Mouse (Mus musculus): ENCODE measurements around the gene Naaladl2. TPM values are rescaled to one million over a fixed set of nuclear protein-coding genes. Genes with fewer than 3 reads are reported as not detected.
"Not testable (repeated sequence)": the region's sequence is repeated elsewhere in the genome, so short reads cannot be mapped to it uniquely, and the experiment has no call there.

Naaladl2 gene
- polyA plus RNA-seq, 1 experiment from 2014 or later, result 2.7 TPM

DNA sequence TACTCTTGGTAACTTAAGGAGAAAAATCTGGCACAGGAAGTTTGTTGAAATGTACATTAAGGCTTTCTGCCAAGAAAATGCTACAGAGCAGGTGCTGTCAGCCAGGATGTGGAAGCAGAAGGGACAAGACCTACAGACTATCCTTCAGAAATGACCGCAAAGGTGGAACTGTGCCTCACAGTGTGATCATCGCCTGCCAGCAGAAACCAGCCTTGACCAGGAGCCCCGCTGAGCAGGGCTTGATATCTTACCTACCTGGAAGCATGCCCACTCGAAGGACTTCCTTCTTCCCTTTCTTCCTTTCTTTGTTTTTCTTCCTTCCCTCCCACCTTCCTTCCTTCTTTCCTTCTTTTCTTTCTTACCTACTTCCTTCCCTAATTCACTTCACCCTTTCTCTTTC, 69.8 kb downstream of the Naaladl2 start:
- no peak overlapping the region for H3K9ac ChIP-seq
- H3K4me3 ChIP-seq (replicated peaks), result no peak overlapping the region
- H3K4me1 ChIP-seq (replicated peaks), result no peaks in the 10 kb centered on the region
- H3K36me3 ChIP-seq, result no peaks in the 10 kb centered on the region
- H3K9me3 ChIP-seq, result no peaks in the 10 kb centered on the region
- no peak for ATAC-seq
- no peaks in the 10 kb centered on the region for H3K27me3 ChIP-seq (replicated peaks)
- no peak overlapping the region for H3K27ac ChIP-seq
- no peak overlapping the region for H3K4me2 ChIP-seq (replicated peaks)
- 70% methylated on average over 4 of the region's 4 CpGs for WGBS

DNA sequence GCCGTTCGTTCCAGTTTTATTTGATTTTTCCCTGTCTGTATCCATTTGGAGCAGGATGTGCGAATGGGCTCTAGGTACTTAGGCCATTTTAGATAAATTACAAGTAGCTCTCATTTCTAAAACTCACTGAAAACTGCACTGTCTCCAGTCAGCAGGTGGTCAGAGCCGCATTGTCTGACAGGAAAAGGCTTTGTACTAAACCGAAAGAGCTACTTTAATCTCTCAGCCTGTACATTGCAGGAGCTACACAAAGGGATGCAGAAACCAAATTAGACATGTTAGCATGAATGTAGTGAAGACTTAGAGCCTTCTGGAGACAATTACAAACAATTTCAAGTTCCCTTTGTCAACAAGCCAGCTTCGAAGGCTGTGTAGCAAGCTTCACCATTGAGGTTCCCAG, 70.2 kb downstream of the Naaladl2 start:
- no peak for ATAC-seq
- H3K9me3 ChIP-seq, result no peaks in the 10 kb centered on the region
- H3K27me3 ChIP-seq (replicated peaks), result no peaks in the 10 kb centered on the region
- no peaks in the 10 kb centered on the region for H3K4me1 ChIP-seq (replicated peaks)
- 74% methylated on average over 6 of the region's 6 CpGs for WGBS
- H3K4me3 ChIP-seq (replicated peaks), result no peak overlapping the region
- H3K27ac ChIP-seq, result no peak overlapping the region
- H3K36me3 ChIP-seq, result no peaks in the 10 kb centered on the region
- no peak overlapping the region for H3K4me2 ChIP-seq (replicated peaks)
- H3K9ac ChIP-seq, result no peak overlapping the region

- ATAC-seq, result no peak
- no peak overlapping the region for H3K27ac ChIP-seq
- H3K36me3 ChIP-seq, result no peaks in the 10 kb centered on the region
- H3K4me1 ChIP-seq (replicated peaks), result no peaks in the 10 kb centered on the region
- no peaks in the 10 kb centered on the region for H3K9me3 ChIP-seq
- H3K9ac ChIP-seq, result no peak overlapping the region
- WGBS, result 75% methylated on average over 4 of the region's 4 CpGs
- H3K4me2 ChIP-seq (replicated peaks), result no peak overlapping the region
- H3K27me3 ChIP-seq (replicated peaks), result no peaks in the 10 kb centered on the region
- no peak overlapping the region for H3K4me3 ChIP-seq (replicated peaks)
Measured at GRCm38 (mm10) chr3:25063217-25063616, 80.8 kb downstream of the Naaladl2 start.

GRCm38 (mm10) chr3:25052975-25053374, 91.1 kb downstream of the Naaladl2 start:
- no peaks in the 10 kb centered on the region for H3K27me3 ChIP-seq (replicated peaks)
- no peak overlapping the region for H3K4me3 ChIP-seq (replicated peaks)
- no peaks in the 10 kb centered on the region for H3K9me3 ChIP-seq
- no peak overlapping the region for H3K9ac ChIP-seq
- 30% methylated on average over 2 of the region's 2 CpGs for WGBS
- no peak overlapping the region for H3K4me2 ChIP-seq (replicated peaks)
- no peaks in the 10 kb centered on the region for H3K4me1 ChIP-seq (replicated peaks)
- H3K27ac ChIP-seq, result no peak overlapping the region
- no peak for ATAC-seq
- H3K36me3 ChIP-seq, result no peaks in the 10 kb centered on the region

DNA sequence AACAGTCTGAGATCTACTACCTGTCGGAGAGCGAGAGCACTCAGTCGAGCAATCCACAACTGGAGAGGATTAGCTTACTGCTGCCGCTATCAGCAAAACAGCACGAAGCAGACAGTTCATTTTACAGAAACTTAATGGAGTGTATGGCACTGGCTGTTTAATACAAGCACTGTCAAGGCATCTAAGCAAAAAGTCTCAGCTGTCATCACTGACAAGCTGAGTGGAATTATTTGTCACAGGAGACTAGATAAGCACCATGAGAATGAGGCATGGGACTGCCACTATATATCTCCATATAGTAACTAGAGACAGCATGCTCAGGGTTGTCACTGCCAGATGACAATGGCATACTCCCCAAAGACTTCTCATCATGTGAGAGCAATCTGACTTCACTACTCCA, 124.1 kb downstream of the Naaladl2 start:
- no peak for ATAC-seq
- no peak overlapping the region for H3K9ac ChIP-seq
- WGBS, result 62% methylated on average over 5 of the region's 5 CpGs
- H3K9me3 ChIP-seq, result no peaks in the 10 kb centered on the region
- no peaks in the 10 kb centered on the region for H3K4me1 ChIP-seq (replicated peaks)
- no peak overlapping the region for H3K4me3 ChIP-seq (replicated peaks)
- H3K27me3 ChIP-seq (replicated peaks), result no peaks in the 10 kb centered on the region
- H3K27ac ChIP-seq, result no peak overlapping the region
- no peak overlapping the region for H3K4me2 ChIP-seq (replicated peaks)
- H3K36me3 ChIP-seq, result no peaks in the 10 kb centered on the region

- H3K36me3 ChIP-seq, result no peaks in the 10 kb centered on the region
- no peak overlapping the region for H3K27ac ChIP-seq
- no peak overlapping the region for H3K4me2 ChIP-seq (replicated peaks)
- no peaks in the 10 kb centered on the region for H3K27me3 ChIP-seq (replicated peaks)
- no peak overlapping the region for H3K4me3 ChIP-seq (replicated peaks)
- WGBS, result 93% methylated on average over 1 of the region's 1 CpGs
- ATAC-seq, result no peak
- H3K4me1 ChIP-seq (replicated peaks), result no peaks in the 10 kb centered on the region
- H3K9ac ChIP-seq, result no peak overlapping the region
- H3K9me3 ChIP-seq, result no peaks in the 10 kb centered on the region
Measured at GRCm38 (mm10) chr3:25010751-25011150, 133.3 kb downstream of the Naaladl2 start.

DNA sequence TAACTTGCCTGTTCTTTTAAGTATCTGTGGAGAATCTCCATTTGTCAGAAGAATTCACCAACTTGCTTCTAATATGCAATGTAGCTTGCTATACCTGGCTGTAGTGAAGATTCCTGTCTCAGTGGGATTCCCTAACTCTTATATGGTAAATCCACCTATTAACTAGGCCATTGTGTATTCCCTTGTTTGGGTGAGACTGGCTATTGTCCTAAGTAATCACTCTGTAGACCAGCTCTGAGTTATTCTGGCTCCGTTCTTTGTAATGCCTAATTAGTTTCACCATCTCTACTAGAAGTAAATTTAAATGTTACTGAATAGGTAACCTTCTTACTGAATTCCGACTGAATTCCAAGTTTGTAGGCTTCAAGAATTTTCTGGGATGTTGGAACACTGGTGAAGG, 137.3 kb downstream of the Naaladl2 start:
- not testable (repeated sequence) for H3K27ac ChIP-seq

DNA sequence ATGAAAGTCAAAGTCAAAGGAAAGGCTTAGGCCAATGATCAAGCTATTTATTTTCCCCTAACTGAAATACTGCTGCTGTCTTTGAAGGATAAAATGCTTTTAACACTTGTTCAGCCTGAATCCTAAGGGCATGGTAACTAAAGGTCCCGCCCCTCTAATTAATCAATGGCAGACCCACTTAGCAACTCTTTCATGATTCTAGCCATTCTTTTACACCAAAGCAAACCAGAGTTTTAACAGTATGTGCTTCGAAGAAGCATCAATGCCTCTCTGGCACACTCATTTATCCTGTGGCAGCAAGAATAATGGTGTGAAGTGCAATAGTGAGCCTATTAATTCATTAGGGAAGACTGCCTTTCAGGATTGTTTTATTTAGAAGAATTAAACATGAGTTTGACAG, 151.5 kb downstream of the Naaladl2 start:
- ATAC-seq, result no peak
- Histone ChIP-seq H3K4me3 (replicated peaks) (no peak overlapping the region), H3K36me3 (no peaks in the 10 kb centered on the region), H3K27me3 (replicated peaks) (no peaks in the 10 kb centered on the region), H3K4me2 (replicated peaks) (no peak overlapping the region), H3K4me1 (replicated peaks) (no peaks in the 10 kb centered on the region), H3K9ac (no peak overlapping the region), H3K9me3 (no peaks in the 10 kb centered on the region), H3K27ac (no peak overlapping the region)
- WGBS, result 50% methylated on average over 2 of the region's 2 CpGs

More for the DNA sequence above, 137.3 kb downstream of the Naaladl2 start:
- 61% methylated on average over 2 of the region's 2 CpGs for WGBS
- not testable (repeated sequence) for H3K4me3 ChIP-seq (replicated peaks); H3K27me3 ChIP-seq (replicated peaks); H3K4me2 ChIP-seq (replicated peaks); H3K9ac ChIP-seq; H3K36me3 ChIP-seq; H3K9me3 ChIP-seq; ATAC-seq; H3K4me1 ChIP-seq (replicated peaks)

DNA sequence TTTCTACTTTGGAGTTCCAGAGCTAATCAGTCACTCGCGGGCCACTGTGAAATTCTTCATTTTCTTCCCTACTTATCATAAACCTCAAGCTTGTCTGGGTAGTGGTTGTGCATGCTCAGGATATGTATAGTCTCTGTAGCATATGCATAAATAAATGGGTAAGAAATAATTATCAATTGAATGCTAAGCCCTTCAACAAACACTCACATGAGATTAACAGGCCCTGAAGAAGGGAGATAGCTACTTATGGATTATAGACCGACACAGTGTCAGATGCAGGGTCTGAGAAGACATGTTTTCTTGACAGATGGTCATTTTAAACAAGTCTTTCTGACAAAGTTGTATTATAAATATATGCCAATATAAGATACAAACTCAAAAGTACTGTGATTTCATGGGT, 152.0 kb downstream of the Naaladl2 start:
- Histone ChIP-seq H3K27me3 (replicated peaks) (no peaks in the 10 kb centered on the region), H3K9me3 (no peaks in the 10 kb centered on the region), H3K4me3 (replicated peaks) (no peak overlapping the region), H3K27ac (no peak overlapping the region), H3K36me3 (no peaks in the 10 kb centered on the region), H3K4me1 (replicated peaks) (no peaks in the 10 kb centered on the region), H3K9ac (no peak overlapping the region), H3K4me2 (replicated peaks) (no peak overlapping the region)
- WGBS, result 84% methylated on average over 3 of the region's 3 CpGs
- no peak for ATAC-seq

GRCm38 (mm10) chr3:24982111-24982510, 161.9 kb downstream of the Naaladl2 start:
- no peak for ATAC-seq
- no peaks in the 10 kb centered on the region for H3K9me3 ChIP-seq
- 66% methylated on average over 4 of the region's 4 CpGs for WGBS
- H3K27ac ChIP-seq, result no peak overlapping the region
- H3K4me2 ChIP-seq (replicated peaks), result no peak overlapping the region
- no peak overlapping the region for H3K4me3 ChIP-seq (replicated peaks)
- H3K27me3 ChIP-seq (replicated peaks), result no peaks in the 10 kb centered on the region
- no peaks in the 10 kb centered on the region for H3K36me3 ChIP-seq
- no peak overlapping the region for H3K9ac ChIP-seq
- no peaks in the 10 kb centered on the region for H3K4me1 ChIP-seq (replicated peaks)

- H3K9ac ChIP-seq, result no peak overlapping the region
- WGBS, result 88% methylated on average over 2 of the region's 2 CpGs
- H3K36me3 ChIP-seq, result no peaks in the 10 kb centered on the region
- no peaks in the 10 kb centered on the region for H3K9me3 ChIP-seq
- no peaks in the 10 kb centered on the region for H3K27me3 ChIP-seq (replicated peaks)
- H3K4me2 ChIP-seq (replicated peaks), result no peak overlapping the region
- no peak overlapping the region for H3K27ac ChIP-seq
- H3K4me1 ChIP-seq (replicated peaks), result no peaks in the 10 kb centered on the region
- no peak for ATAC-seq
- H3K4me3 ChIP-seq (replicated peaks), result no peak overlapping the region
Measured at GRCm38 (mm10) chr3:24942170-24942569, 201.9 kb downstream of the Naaladl2 start.

DNA sequence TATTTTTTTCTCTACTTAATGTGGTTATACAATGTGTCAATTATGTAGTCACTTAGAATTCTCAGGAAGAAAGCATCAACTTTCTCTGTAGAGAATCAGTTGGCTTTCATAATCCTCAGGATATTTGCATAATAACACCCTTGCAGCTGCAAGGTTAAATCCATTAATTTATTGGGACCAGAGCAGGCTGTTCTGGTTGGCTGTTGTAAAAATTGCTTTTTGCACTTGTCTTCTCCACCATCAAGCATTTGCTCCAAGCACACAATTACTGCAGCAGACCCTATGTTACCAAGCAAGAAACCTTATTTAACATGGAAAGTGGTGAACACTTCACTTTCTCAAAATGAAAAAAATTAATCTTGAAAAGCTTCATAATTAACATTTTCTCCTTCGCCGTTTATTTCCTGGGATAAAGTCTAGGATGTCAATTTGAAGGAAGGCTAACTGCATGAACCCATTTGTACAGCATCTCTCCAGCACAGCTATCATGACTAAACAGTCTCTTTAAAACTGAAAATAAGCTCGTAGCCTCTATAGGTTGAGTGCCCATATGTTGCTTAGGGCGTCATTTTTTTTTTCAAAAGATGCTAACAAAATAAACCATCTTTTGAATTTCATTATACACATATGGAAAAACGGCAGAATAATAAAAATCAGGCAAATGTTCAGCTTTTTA, 205.4 kb downstream of the Naaladl2 start:
- WGBS, result 89% methylated on average over 5 of the region's 5 CpGs
- Histone ChIP-seq H3K36me3 (no peaks in the 10 kb centered on the region), H3K9me3 (no peaks in the 10 kb centered on the region), H3K9ac (no peak overlapping the region), H3K27ac (no peak overlapping the region), H3K4me3 (replicated peaks) (no peak overlapping the region), H3K4me2 (replicated peaks) (no peak overlapping the region), H3K4me1 (replicated peaks) (no peaks in the 10 kb centered on the region), H3K27me3 (replicated peaks) (no peaks in the 10 kb centered on the region)
- ATAC-seq, result no peak

DNA sequence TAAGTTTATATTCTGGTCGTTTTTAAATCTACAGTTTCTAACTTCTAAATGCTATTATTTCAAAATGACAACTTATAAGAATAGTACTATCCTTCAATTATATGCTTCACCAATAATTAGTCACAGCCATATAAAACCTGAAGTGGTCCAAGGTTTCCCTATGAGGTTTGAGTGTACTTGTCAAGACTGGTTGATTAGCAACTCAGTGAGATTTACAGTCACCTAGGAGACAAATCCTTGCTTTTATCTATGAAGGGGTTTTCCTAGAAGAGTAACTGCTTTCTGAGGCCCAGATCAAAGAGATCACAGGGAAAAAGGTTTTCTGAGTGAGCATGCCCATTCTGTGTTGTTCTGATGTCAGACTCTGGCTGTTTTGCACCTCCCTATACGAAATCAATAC, 222.2 kb downstream of the Naaladl2 start:
- no peak overlapping the region for H3K4me2 ChIP-seq (replicated peaks)
- H3K9me3 ChIP-seq, result no peaks in the 10 kb centered on the region
- H3K36me3 ChIP-seq, result no peaks in the 10 kb centered on the region
- no peak for ATAC-seq
- H3K27me3 ChIP-seq (replicated peaks), result no peaks in the 10 kb centered on the region
- 34% methylated on average over 2 of the region's 2 CpGs for WGBS
- H3K4me3 ChIP-seq (replicated peaks), result no peak overlapping the region
- H3K9ac ChIP-seq, result no peak overlapping the region
- no peak overlapping the region for H3K27ac ChIP-seq
- H3K4me1 ChIP-seq (replicated peaks), result no peaks in the 10 kb centered on the region

Data from intestine, embryonic 15.5 days (tissue).